Mouse (Mus musculus): Measurements from ENCODE around the gene Pdzk1ip1. TPM values are rescaled to one million over a fixed set of nuclear protein-coding genes. Genes with fewer than 3 reads are reported as not detected.
A peak's percentile ranks its signal among the peaks of the same experiment; 100 is the strongest.

The Pdzk1ip1 gene
- polyA plus RNA-seq, 1 experiment from 2014 or later = 12.3 TPM

DNA sequence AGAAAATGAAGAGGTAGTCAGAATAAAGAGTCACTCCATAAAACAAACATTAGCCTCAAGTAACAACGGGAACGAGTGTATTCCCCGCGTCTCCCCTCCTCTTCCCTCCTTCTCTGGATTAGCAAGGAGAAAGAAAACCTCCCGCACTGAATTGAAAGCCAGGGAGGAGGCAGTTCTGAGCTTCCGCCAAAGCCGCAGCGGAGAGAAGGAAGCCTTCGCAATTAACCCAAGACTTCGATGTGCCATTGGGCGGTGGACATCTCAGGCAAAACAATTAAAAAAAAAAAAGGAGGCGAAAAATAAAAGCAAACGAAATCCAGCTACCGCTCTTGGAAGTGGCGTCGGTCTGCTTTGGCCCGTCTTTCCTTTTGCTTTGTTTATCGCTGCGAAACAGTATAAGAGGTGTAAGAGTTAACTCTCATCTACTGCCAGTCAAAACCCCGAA, 30.2 kb upstream of the Pdzk1ip1 start:
- Histone ChIP-seq H3K27me3 (peaks cover 99% of the 10 kb centered on the region), H3K9ac (no peak overlapping the region), H3K9me3 (no peaks in the 10 kb centered on the region), H3K27ac (no peak overlapping the region), H3K4me1 (peaks cover 16% of the 10 kb centered on the region), H3K36me3 (no peaks in the 10 kb centered on the region), H3K4me2 (no peak overlapping the region), H3K4me3 (peak overlapping the region; percentile 40)
- ATAC-seq (ENCODE audit: insufficient number of reproducible peaks, insufficient read depth, low FRiP score, low TSS enrichment, low read depth) = no peak
- under 1% methylated on average over 20 of the region's 20 CpGs for WGBS

DNA sequence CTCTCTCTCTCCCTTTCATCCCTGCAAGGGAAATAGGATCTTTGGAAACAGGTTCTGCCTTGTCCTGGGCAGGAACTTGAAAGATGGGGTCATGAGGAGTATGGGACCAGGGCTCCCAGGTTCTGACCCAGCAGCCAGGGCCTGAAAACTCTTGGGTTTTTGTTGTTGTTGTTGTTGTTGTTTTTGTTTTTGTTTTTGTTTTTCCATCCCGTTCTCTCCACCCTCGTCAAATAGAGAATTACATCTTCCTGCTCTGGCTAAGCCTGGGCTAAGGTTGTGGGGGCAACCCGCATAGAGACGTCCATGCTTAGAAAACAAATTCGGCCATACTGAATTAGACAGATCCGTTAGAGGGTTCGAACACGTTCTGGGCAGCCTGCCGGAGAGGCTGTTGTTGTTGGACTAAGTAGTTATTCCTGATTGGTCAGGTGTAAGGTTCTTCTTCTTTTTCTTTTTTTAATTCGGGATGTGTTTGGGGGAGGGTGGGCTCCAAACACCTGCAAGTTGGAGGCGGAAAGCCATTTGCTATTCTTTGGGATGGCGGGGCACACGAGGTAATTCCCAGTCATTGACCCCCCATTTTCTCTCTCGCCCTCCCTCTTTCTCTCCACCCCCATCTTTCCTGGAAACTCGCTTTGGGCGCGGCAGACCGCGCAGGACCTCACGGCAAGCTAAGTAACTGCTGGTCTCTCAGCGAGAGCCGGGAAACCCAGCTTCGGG, 29.5 kb upstream of the Pdzk1ip1 start:
- H3K4me3 ChIP-seq = 0 out of 2 replicates have a peak overlapping the region, but pooled peaks have one; percentile 16
- H3K4me2 ChIP-seq = no peak overlapping the region
- H3K27ac ChIP-seq = no peak overlapping the region
- peaks cover 18% of the 10 kb centered on the region for H3K4me1 ChIP-seq
- no peaks in the 10 kb centered on the region for H3K9me3 ChIP-seq
- H3K9ac ChIP-seq = no peak overlapping the region
- ATAC-seq (ENCODE audit: insufficient number of reproducible peaks, insufficient read depth, low FRiP score, low TSS enrichment, low read depth) = no peak
- H3K27me3 ChIP-seq = peaks cover 99% of the 10 kb centered on the region
- no peaks in the 10 kb centered on the region for H3K36me3 ChIP-seq
- under 1% methylated on average over 23 of the region's 23 CpGs for WGBS

DNA sequence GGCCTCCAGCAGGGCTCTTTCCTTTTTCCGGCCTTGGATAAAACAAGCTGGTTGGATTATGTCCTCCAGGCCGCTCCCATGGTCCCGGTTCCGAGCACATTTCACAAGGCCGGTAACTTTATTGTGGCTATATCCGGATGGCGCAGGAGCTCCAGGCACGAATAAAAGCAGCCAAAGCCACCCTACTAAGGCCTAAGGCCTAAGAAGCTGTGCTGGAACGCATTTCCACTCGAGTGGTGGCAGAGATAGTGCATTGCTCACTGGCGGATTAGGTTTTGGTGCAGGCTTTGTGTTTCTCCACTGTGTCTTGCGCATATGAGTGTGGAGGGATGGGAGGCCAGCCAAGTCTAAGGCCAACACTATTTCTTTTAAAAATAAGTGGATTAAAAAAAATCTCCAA, 28.6 kb upstream of the Pdzk1ip1 start:
- no peak overlapping the region for H3K4me2 ChIP-seq
- H3K9ac ChIP-seq = no peak overlapping the region
- no peak for ATAC-seq (ENCODE audit: insufficient number of reproducible peaks, insufficient read depth, low FRiP score, low TSS enrichment, low read depth)
- peak overlapping the region; percentile 20; the same call in 1 of the 2 replicates for H3K4me3 ChIP-seq
- H3K27ac ChIP-seq = no peak overlapping the region
- WGBS = 4% methylated on average over 12 of the region's 12 CpGs
- H3K9me3 ChIP-seq = no peaks in the 10 kb centered on the region
- no peaks in the 10 kb centered on the region for H3K36me3 ChIP-seq
- H3K4me1 ChIP-seq = peaks cover 18% of the 10 kb centered on the region
- peaks cover 99% of the 10 kb centered on the region for H3K27me3 ChIP-seq

DNA sequence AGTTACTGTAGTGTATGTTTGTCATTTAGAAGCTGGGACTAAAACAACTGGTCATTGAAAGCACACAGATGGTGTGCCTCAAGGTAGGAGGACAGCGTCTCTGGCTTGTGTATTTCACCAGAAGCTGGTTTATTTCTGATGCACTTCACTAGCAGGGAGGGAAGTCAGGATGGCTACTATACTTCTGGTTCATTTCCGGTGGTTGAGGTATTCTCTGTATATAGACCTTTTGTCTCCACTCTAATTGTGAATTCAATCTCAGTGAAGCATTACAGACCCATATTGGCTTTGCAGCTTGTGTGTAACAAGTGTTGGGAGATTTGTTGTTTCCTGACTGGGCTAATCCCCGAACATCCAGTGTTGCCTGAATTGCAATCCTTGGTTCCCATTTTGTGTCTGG, 27.8 kb upstream of the Pdzk1ip1 start:
- H3K4me3 ChIP-seq = no peak overlapping the region
- H3K27me3 ChIP-seq = peaks cover 99% of the 10 kb centered on the region
- no peak overlapping the region for H3K27ac ChIP-seq
- WGBS = 14% methylated on average over 3 of the region's 3 CpGs
- H3K9ac ChIP-seq = no peak overlapping the region
- no peaks in the 10 kb centered on the region for H3K9me3 ChIP-seq
- no peaks in the 10 kb centered on the region for H3K36me3 ChIP-seq
- no peak overlapping the region for H3K4me2 ChIP-seq
- H3K4me1 ChIP-seq = peaks cover 18% of the 10 kb centered on the region
- ATAC-seq (ENCODE audit: insufficient number of reproducible peaks, insufficient read depth, low FRiP score, low TSS enrichment, low read depth) = no peak

DNA sequence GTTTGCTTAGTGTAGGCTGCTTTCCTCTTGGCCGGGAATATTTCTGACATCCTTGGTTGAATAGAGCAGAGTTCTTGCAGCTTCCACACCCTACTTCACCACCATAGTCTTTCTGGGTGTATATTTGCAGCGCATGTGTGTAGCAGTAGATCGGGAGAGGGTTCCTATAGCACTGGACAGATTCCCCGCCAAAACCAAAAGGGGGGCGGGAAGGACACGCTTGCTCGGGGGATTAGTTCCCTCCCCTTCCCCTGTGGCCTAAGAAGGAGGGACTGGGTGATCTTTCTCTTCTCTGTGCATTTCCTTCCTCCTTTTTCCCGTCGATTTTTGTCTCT, 26.0 kb upstream of the Pdzk1ip1 start:
- Histone ChIP-seq H3K27ac (no peak overlapping the region), H3K27me3 (peaks cover 97% of the 10 kb centered on the region), H3K4me3 (peak overlapping the region; percentile 57), H3K9ac (peak overlapping the region; percentile 64), H3K4me2 (peak overlapping the region; percentile 98), H3K36me3 (no peaks in the 10 kb centered on the region), H3K9me3 (no peaks in the 10 kb centered on the region), H3K4me1 (peaks cover 10% of the 10 kb centered on the region)
- no peak for ATAC-seq (ENCODE audit: insufficient number of reproducible peaks, insufficient read depth, low FRiP score, low TSS enrichment, low read depth)
- WGBS = under 1% methylated on average over 9 of the region's 9 CpGs

DNA sequence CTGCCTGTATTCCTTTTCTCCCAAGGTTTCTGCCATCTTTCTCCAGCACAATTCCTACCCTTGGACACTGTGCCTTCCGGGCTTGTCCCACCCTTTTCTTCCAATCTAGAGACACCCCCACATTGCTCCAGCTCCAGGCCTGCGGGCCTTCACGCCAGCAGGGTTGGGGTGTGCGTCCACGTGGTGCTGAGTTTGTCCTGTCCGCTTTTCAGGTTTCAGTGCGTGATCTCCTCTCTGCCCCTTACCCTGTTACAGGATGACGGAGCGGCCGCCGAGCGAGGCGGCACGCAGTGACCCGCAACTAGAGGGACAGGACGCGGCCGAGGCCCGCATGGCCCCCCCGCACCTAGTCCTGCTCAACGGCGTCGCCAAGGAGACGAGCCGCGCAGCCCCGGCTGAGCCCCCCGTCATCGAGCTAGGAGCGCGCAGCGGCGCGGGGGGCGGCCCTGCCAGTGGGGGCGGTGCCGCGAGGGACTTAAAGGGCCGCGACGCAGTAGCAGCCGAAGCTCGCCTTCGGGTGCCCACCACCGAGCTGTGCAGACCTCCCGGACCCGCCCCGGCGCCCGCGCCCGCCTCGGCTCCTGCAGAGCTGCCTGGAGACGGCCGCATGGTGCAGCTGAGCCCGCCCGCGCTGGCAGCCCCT, 25.5 kb upstream of the Pdzk1ip1 start:
- Histone ChIP-seq H3K27me3 (peaks cover 96% of the 10 kb centered on the region), H3K4me3 (peak overlapping the region; percentile 57), H3K9ac (peak overlapping the region; percentile 64), H3K36me3 (no peaks in the 10 kb centered on the region), H3K4me1 (peaks cover 10% of the 10 kb centered on the region), H3K27ac (no peak overlapping the region), H3K9me3 (no peaks in the 10 kb centered on the region), H3K4me2 (peak overlapping the region; percentile 98)
- peak; percentile 80 for ATAC-seq (ENCODE audit: insufficient number of reproducible peaks, insufficient read depth, low FRiP score, low TSS enrichment, low read depth)
- under 1% methylated on average over 47 of the region's 58 CpGs for WGBS

DNA sequence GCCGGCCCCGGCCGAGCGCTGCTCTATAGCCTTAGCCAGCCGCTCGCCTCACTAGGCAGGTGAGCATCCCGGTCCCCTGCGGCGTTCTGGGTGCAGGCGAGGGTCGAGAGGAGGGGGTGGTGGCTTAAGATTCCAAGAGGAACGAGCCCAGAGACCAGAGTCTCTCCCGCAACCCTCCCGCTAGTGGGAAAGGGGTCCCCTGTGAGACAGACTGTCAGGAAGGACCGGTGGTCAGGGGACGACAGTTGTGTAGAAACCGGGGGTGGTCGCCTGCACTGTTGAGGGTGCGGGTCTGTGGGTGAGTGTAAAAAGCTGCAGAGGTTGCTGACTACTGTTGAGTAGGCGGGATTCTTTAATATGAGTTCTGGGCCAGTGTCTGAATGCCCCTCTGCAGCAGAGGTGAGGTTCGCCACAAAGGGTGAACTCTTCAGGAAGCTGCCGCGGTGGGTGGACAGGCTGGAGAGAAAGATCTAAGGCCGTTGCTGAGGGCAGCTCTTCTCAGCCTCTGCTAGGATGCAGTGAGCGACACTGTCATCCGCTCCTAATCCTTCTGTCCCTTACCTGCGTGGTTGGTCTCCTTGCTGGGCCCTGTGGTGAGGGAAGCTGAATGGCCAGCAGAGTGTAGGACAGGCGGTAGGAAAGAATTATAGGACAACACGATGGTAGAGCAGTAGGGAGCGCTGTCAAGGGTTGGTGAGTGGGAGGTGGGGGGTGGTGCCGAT, 24.8 kb upstream of the Pdzk1ip1 start:
- no peak overlapping the region for H3K27ac ChIP-seq
- peaks cover 10% of the 10 kb centered on the region for H3K4me1 ChIP-seq
- 4% methylated on average over 30 of the region's 31 CpGs for WGBS
- peaks cover 96% of the 10 kb centered on the region for H3K27me3 ChIP-seq
- ATAC-seq (ENCODE audit: insufficient number of reproducible peaks, insufficient read depth, low FRiP score, low TSS enrichment, low read depth) = no peak
- no peaks in the 10 kb centered on the region for H3K9me3 ChIP-seq
- peak overlapping the region; percentile 57 for H3K4me3 ChIP-seq
- peak overlapping the region; percentile 98 for H3K4me2 ChIP-seq
- no peaks in the 10 kb centered on the region for H3K36me3 ChIP-seq
- H3K9ac ChIP-seq = peak overlapping the region; percentile 64

DNA sequence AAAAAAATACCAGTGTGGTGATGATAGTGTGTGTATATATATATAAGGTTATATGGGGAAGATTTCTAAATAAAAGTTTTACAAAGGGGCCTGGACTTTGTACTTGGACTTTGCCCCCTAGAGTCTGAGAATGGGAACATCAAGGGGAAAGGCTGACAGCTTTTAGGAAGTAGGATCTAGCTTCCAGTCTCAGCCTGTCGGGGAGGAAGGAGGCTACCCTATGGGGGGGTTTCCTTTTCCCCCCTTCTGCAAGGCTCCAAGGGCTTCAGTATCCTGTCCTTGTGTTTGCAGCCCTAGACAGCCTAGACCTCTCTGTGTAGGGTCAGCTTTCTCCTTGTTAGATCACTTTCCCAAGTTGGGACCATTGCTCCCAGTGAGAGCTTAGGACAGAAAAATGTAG, 16.8 kb upstream of the Pdzk1ip1 start:
- Histone ChIP-seq H3K27me3 (peaks cover 27% of the 10 kb centered on the region), H3K9me3 (no peaks in the 10 kb centered on the region)

DNA sequence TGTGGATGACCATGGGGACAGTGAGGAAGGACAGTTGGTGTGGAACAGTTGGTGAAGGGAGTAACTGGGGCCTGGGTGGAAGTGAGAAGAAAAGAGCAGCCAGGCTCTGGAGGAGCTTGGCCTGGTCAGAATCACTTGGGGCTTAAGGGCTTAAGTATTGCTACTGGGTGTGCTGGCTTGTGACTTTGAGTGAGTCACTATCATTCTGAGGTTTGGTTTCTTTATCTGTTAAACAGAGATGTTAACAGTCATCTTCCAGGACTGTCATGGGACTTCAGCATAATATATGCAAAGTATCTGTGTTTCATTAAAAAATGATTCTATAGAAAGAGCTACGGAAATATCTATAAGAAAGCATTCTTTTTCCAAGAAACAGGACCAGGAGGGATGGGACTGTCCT, 13.7 kb upstream of the Pdzk1ip1 start:
- ATAC-seq (ENCODE audit: insufficient number of reproducible peaks, insufficient read depth, low FRiP score, low TSS enrichment, low read depth) = no peak
- Histone ChIP-seq H3K27ac (no peak overlapping the region), H3K9me3 (no peaks in the 10 kb centered on the region), H3K27me3 (no peaks in the 10 kb centered on the region), H3K36me3 (no peaks in the 10 kb centered on the region), H3K4me1 (no peaks in the 10 kb centered on the region), H3K4me3 (no peak overlapping the region), H3K4me2 (no peak overlapping the region), H3K9ac (no peak overlapping the region)
- WGBS = 76% methylated on average over 1 of the region's 1 CpGs

More for the DNA sequence above, 16.8 kb upstream of the Pdzk1ip1 start:
- no peaks in the 10 kb centered on the region for H3K4me1 ChIP-seq
- no peak overlapping the region for H3K27ac ChIP-seq
- H3K4me3 ChIP-seq = no peak overlapping the region
- no peak overlapping the region for H3K4me2 ChIP-seq
- no peaks in the 10 kb centered on the region for H3K36me3 ChIP-seq
- 31% methylated on average over 1 of the region's 1 CpGs for WGBS
- no peak for ATAC-seq (ENCODE audit: insufficient number of reproducible peaks, insufficient read depth, low FRiP score, low TSS enrichment, low read depth)
- no peak overlapping the region for H3K9ac ChIP-seq

DNA sequence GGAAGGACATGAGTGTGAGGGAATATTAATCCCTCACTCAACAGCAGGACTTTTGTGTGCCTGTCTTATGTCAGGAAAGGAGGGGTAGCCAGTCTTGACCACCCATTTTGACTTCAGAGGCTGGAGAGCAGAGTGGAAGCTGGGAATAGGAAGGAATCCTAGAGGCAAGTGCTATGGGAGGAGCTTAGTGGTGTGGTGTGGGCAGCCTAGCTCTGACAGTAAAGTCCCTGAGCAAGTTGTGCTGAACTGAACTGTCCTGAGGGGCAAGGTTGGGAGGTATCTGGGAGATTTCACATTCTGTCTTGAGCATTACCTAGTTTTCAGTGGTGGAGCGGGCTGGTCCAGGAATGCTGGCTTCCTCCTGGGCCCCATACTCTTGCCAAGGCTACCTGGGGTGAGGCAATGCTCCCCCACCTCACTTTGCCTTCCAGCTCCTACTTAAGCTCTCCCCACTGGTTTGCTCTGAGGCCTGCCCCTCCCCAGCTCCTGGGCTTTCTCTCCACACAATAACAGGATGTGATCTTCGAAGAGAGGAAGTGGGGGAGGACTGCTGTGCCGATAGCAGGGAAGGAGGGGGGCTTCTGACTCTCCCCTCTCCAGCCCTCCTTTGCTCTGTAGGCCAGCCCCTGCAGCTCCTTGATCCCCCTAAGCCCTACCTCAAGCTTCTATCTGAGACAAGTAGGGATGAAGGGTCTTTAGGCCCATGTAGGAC, 13.1 kb upstream of the Pdzk1ip1 start:
- H3K36me3 ChIP-seq = no peaks in the 10 kb centered on the region
- no peak overlapping the region for H3K4me3 ChIP-seq
- H3K4me2 ChIP-seq = no peak overlapping the region
- ATAC-seq (ENCODE audit: insufficient number of reproducible peaks, insufficient read depth, low FRiP score, low TSS enrichment, low read depth) = no peak
- no peaks in the 10 kb centered on the region for H3K27me3 ChIP-seq
- H3K4me1 ChIP-seq = no peaks in the 10 kb centered on the region
- H3K27ac ChIP-seq = no peak overlapping the region
- H3K9ac ChIP-seq = no peak overlapping the region
- WGBS = 46% methylated on average over 3 of the region's 3 CpGs
- no peaks in the 10 kb centered on the region for H3K9me3 ChIP-seq

Data from embryonic facial prominence, embryonic 13.5 days (tissue).